Mouse (Mus musculus): ENCODE results near the gene Mpig6b.

The Mpig6b gene

DNA sequence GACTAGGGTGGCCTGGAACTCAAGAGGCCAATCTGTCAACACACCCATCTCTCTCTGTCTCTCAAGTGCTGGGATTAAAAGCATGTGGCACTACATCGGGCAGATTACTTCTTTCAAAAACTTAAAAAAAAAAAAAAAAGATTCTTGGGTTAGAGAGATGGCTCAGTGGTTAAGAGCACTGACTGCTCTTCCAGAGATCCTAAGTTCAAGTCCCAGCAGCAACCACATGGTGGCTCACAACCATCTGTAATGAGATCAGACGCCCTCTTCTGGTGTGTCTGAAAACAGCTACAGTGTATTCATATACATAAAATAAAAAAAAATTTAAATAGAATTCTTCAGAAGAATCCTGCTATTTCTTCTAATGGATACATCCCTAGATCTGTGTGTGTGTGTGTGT is 22.2 kb upstream of the Mpig6b start:
- DNase-seq (ENCODE audit: low spot score in 2 of 2) = no peak

DNA sequence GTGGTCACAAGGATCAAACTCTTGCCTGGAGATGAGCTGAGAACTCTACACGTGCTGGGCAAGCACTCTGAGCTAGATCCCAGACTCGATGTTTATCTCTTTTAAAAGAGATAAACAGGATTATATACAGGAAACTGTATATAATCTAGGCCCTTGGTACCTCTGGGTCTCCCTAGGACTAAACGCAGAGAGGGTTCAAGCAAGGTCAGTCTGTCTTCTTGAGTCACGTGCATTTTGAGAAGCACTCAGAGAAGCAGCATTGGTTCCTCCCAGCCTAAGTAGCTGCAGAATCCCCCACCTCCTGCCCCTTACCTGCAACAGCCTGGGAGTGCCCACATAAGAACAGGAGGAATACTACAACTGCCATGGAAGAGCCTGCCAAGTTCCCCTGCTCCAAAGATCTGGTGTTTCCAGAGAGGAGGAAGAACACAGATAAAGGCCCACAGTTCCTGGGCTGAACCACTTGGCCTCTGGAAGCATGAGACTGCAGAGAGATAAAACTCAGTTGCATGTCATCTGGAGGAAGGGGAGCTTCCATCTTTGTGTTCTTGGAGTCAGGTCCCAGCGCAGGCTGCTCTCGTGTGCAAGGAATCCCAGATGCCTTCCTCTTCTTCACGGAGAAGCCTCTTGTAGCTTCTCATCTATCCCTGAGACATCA is 19.4 kb upstream of the Mpig6b start, which contains the start of gene Ly6g6f:
TSS of gene Ly6g6f (minus strand) at position 403 of the 658 bp plus-strand sequence.
- no peak for DNase-seq (ENCODE audit: low spot score in 2 of 2)

DNA sequence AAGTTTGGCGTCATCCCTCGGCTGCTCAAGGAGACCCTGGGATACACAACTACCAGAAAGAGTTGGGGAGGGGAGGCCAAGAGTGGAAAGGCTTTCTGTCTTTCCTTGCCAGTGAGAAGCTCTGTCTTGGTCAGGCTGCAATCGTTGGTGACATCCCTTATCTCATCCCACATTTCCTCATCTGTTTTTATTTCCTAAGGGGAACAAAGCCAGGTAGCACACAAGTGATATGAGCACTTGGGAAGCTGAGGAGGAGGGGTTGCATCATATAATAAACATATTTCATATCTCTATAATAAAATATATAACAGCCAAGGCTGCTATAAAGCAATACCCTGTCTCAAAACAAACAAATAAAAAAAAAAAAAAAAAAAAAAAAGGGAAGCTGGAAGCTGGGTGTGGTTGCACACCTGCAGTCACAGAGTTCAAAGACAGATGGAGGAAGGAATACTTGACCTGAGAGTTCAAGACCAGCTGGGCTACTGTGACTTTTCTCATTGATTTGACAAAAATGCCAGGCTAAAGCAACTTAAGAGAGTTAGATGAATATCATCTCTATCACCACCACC is 18.0 kb upstream of the Mpig6b start:
- DNase-seq (ENCODE audit: low spot score in 2 of 2) = no peak

DNA sequence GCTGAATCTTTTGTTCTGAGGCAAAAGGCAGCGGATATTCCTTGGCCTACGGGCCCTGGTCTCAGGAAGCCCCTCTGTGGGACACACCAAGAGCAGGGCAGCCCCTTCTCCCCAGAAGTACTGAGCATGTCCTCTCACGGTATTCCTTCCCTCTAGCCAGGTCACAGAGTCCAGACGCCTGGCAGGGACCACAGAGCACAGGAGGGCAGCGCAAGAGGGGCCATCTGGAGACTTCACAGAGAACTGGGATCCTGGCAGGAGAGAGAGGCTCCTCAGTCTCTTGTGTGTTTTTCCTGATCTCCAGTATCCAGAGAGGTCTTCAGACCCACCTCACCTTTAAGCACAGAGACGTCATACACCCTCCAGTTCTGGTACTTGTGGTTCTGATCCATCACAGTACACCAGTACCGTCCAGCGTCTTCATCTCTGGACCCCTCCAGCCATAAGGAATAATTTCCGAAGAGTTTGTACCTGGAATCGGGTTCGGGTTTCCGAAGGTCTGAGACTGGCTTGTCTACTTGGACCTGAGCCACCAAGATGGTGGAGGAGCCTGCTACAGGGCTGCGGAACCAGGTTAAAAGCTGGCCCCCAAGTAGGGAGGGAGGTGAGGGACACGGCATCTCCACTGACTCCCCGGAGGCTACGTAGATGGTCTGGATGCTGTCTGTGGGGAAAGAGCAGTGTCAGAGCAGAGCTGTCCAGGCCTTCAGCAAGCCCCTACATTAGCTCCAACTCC is 17.0 kb upstream of the Mpig6b start:
- no peak for DNase-seq (ENCODE audit: low spot score in 2 of 2)

DNA sequence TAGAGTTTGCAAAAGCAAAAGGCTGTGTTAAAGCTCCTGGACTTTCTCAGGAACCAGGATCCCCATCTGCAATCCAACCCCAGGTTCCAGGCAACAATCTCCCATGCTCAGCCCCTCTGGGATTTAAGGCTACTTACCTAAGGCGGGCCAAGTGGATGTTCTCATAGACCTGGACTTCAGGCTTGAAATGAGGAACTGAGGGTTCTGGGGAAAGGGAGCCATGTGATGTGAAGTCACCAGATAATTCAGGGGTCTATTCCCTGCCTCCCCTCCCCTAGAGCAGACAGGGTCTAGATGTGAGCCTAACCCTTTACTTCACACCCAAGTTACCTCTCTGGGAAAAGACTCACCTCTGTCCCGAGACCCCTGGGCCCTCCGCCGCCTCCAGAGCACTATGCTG is 14.7 kb upstream of the Mpig6b start:
- no peak for DNase-seq (ENCODE audit: low spot score in 2 of 2)

DNA sequence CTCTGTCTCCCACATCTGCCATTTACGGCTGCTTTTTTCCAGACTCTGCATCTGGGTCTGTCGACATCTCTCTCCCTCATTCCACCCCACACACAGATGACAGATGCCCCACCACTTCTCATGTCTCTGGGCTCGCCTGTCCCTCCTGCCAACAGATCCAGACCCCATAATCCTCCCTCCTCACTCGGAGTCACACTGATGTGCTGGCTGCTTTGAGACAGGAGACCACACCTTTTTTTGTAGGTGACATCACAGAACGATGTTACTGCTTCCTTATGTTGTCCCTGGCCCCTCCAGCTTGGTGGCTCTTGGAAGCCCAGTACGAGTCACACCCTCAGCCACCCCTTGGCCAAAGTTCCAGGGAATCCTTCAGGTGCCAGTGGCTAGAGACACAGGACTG is 14.3 kb upstream of the Mpig6b start:
- DNase-seq (ENCODE audit: low spot score in 2 of 2) = no peak

DNA sequence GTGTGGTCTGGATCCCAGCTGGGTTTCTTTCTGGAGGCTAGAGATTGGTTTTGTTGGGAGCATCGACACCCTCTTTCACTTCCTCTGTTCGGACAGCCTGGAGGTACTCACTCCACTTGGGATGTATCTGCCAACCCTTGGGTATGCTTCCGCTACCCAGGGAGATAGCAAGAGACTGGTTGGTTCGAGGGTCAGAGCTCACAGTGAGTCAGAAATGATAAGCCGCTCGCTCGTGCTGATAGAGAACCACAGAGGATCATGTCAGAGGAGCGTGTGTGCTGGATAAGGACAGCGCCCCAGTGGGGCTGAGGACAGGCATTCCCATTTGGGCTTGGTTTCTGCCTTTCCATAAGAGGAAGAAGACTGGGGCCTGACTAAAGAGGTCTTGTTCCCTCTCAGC is 13.8 kb upstream of the Mpig6b start:
- peak; percentile 20 to 41 for DNase-seq (ENCODE audit: low spot score in 2 of 2)

DNA sequence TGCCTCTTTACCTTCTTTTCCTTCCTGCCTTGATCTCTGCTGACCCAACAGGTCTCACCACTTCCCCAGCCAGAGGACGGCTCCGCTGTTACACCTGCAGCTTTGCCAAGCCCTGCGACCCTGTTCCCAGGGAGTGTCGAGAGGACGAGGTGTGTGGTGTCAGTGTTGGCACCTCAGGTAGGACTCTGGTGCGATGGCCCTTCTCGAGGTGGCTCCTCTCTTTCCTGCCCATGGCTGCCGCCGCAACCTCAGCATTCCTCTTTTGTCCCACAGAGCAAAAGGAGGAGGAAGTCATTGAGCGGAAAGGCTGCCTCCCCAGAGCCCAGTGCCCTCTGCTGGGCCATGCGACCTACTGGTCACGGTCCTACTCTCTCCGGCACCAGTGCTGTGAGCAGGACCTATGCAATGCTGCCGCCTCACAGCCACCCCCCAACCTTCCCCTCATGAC is 11.8 kb upstream of the Mpig6b start, which contains the start of gene Ly6g6d:
TSS of gene Ly6g6d (minus strand) at position 280 of the 448 bp plus-strand sequence.
- peak in 1 of 2 experiments; percentile 26 for DNase-seq (ENCODE audit: low spot score in 2 of 2)

DNA sequence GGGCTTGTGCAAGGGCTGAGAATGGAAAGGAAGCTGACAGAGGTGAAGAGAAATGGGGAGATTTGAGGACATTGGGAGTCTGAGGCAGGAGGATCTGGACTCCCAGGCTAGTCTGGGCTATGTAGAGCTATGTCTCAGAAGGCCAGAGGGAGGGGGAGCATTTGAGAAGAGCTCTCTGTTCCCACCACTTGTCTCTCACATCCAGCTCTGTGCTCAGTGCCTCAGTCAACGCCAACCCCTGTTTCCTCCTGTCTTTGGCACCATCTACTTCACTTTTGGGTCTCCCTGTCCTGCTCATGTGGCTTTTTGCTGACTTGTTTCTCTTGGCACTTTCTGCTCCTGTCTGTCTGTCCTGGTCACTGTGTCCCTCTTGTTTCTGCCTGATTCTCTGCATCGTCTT is 11.3 kb upstream of the Mpig6b start:
- no peak for DNase-seq (ENCODE audit: low spot score in 2 of 2)

DNA sequence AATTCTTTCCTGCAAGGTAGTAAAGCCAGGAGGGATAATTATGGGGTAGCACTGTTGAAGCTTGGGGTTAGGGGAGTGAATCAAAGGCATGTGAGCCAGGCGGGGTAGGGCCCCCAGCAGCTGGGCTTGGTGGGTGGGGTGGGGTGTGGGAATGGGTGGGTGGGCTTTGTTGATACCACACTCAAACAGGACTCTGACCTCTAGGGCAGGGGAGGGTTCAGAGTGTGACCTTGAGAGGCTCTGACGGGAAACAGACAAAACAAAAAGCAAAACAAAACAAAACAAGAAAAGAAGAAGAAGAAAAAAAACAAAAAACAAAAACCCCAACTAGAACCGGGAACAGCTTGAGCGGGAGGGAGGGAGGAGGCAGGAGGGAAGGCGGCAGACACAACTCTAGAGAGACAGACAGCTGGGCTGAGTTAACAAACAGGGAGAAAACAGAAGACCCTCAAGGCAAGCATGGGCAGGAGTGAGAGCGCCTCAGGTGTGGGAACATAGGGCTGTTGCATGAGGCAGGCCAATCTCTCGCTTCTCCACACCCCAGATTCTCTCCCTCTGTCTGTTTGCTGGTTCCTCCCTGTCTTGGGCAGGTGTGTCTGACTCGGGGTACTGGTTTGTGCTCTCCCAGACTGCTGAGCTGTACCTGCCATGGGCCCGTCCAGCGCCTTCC is 10.7 kb upstream of the Mpig6b start, which contains the start of gene Ly6g6e:
TSS of gene Ly6g6e (plus strand) at position 396 of the 670 bp plus-strand sequence.
- DNase-seq (ENCODE audit: low spot score in 2 of 2) = no peak

DNA sequence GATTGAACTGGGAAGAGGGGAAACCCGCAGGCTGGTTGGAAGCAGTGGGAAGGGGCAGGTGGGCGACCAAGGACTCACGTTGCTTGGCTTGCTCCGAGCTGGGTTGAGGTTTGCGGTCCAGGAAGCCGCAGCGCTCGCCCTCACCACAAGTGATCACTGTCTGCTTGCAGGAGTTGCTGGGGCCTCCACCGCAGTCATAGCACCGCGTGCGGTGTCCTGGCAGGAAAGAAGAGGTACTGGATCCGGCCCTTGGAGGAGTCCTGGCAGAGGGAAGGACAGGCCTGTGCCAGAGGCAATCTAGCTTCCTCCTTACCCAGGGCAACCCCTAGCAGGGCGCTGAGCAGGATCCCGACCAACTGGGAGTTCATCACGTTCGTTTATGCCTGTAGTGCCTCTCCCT is 8.1 kb upstream of the Mpig6b start:
- no peak for DNase-seq (ENCODE audit: low spot score in 2 of 2)

DNA sequence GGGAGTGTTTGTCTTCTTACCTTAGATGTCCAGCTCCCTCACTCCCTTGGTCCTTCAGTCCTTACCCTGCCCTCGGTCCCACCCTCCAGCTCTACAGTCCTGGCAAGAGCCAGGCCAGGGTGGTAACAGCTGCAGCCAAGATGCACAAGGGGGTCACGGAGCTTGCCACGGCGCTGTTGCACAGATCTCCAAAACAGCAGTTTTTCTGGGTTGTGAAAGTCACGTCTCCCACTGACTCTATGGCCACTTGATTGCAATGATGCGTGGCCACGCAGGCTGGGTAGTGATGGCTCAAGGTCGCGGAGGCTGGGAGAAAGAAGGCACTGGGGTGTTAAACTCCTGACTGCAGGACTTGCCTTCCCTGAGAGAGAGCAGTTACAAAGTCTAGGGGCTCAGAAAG is 5.5 kb upstream of the Mpig6b start:
- DNase-seq (ENCODE audit: low spot score in 2 of 2) = no peak

DNA sequence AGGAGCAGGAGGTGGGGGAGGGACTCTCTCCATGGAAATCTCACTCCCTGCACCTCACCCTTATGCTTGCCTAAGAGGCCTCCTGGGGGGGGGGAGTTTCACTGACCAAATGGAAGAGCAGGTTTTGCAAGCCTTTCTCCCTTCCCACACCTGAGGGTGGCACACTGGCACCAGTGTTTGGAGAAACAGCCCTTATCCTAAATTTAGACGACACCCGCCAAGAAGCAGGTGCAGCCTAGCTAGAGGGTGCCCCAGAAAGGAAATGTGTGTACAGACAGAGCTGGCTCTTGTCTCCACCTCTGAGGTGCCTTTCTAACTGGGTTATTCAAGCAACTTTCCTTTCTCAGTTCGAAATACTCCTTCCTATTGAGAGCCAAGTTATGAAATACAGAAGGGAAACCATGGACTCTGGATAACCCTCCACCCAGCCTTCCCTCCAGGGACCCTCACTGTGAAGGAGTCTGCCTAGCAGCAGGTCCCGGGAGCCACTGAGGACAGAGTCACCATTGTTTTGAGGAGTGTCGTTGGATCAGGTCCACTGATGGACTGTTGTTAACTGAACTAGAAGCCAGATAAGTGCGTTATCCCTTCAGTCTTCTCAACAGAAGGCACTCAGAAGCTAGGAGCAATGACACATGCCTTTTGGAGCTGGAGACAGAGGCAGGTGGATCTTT is 4.7 kb upstream of the Mpig6b start:
- DNase-seq (ENCODE audit: low spot score in 2 of 2) = no peak

DNA sequence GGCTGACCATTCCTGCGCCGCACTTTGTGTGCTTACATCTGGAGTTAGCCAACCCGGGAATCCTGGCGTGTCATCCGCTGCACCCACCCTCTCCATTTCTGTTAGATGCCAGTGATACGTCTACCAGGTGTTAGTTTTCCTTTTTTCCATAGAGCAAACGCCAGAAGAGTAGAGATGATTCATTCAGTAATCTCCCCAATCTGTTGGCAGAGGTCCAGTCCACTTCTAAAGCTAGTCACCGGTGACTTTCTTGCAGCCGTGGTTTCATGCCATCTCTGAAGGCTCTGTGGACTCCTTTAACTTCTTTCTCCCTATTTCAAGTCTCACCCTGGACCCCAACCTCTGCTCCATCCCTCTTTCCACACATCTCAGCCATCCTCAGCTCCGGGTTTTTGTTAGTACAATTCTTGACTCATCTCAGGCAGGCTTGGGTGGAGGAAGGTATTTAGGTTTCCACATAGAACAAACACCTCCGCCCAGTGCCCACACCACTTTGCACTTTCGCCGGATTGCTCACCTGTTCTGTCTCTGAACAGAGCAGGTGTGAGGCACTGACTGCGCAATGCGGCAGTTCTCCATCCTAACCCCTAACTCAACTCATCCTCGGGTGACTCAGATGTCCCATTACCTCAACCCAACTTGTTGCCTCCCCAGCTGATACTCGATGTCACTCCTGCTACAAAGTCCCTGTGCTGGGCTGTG is 2.4 kb upstream of the Mpig6b start:
- DNase-seq (ENCODE audit: low spot score in 2 of 2) = no peak

DNA sequence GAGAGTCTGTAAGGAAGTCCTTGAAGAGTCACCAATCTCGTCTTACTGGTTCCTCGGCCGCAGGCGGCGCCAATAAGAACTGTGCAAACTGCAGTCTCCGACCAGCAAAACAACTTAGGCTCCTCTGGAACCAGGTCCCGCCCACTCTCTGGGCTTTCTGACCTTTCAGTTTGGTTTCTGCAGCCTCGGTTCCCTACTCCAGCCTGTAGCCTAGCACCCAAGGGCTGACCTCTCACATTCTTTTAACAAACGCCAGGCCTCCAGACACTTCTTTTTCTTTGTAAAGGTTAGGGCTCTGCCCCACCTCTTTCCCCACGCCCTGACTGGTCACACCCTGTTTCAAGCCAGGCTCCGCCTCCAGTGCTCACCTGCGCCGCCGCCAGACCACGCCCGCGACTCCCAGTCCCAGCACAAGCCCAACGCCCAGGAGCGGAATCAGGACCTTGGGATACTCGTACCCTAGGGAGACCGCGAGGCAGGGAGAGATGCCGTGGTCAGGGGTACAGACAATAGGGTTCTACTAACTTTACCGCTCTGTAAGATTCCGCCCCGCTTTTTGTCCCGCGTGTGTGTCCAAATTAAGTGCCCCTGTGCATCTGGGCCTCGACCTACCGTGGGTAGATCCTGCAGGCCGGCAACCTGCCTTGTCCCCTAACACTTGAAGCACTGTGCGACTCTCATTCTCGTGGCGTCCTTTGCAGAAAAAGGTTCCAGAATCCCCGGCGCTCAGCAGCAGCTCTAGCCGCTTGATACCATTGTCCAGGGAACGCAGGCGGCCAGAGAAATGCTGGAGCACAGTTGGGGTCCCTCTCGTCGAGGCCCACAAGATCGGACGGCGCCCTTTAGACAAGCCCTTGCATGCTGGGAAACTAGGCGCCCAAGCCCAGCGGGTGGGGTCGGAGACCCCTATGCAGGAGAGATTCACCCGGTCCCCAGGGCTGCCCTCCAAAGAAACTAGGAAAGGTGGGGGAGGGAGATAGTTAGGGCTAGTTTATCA is 735 bp downstream of the Mpig6b start, which contains the start of gene Ly6g6c:
TSS of gene Ly6g6c (plus strand) at position 438 of the 997 bp plus-strand sequence.
- DNase-seq (ENCODE audit: low spot score in 2 of 2) = peak; percentile 35 to 37

DNA sequence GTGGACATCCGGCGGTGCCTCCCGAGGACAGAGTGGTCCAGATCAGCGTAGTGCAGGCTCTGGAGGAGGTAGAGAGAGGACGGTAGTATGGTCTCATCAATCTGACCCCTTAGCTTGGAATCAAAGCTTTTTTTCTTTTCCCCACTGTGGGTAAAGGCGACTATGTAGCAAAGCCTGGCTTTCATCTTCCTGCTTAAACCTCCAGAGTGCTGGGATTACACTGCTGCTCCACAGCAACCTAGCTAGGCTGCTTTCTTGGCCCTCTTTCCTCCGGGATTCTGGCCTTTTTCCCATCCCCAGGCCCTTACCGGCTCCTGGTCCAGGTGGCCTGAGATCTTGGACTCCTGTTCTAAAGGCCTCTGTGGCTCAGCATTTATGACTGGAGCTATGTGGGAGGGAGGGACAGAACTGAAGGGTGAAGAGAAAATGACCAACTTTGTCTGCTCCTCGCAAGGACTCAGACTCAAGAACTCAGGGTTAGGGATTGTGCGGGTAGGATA is 1.6 kb downstream of the Mpig6b start:
- DNase-seq (ENCODE audit: low spot score in 2 of 2) = no peak

DNA sequence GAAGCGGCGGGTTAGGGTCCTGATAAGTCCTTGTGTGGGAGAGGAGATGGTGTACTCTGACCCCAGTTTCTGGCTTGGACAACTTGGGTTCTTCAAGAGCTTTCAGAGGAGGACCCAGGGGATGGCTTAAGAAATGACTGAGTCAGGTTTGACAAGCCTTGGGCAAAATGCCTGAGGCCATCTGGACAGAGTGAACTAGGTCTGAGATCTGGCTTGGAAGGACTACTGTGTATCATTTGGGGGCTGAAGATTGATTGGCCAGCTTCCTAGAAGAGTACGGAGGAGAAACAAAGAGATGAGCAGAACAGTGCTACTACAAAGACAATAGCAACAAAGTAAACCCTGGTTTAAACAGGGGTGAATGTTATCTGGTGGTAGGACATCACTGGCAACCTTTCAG is 2.5 kb downstream of the Mpig6b start:
- DNase-seq (ENCODE audit: low spot score in 2 of 2) = no peak

DNA sequence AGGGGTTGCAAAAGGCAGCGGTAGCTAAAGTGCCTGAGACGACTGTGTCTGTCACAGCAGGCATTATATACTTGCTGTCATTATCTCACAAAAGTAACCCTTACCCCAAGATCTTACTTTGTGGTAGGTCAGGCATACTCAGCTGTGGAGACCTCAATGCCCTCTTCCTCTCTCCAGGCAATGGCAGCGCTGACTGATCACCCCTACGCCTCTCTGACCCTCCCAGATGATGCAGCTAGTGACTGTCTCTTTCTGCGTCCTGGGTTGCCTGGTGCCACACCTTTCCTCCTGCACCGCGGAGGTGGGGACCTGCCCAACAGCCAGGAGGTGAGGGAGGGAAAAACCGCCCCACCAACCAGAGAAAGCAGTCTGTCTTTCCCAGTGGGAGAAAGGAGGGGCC is 4.7 kb downstream of the Mpig6b start:
- no peak for DNase-seq (ENCODE audit: low spot score in 2 of 2)

DNA sequence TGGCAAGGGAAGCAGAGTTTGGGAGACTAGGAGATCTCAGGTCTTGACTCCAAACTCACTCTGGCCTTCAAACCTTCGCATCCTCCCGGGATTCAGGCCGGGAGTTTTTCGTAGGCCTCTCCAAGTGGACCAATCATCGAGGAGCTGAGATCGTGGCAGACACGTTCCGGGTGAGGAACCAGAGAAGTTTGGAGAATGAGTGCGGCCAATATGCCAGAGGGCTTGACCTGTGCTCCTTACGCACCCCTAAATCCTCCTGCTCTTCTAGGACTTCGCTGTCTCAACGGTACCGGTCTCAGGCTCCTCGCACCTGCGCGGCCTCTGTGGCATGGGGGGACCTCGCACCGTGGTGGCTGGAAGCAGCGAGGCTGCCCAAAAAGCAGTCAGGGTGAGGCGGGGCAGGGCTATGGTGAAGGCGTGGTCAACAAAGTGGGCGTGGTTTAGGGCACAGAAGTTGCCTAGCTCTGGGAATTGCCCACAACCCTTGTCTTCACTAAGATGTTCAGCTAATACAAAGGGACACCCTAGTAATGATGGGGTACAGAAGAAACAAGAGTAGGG is 5.2 kb downstream of the Mpig6b start:
- no peak for DNase-seq (ENCODE audit: low spot score in 2 of 2)
